Mouse (Mus musculus): Measurements from ENCODE around the gene Slc35e2. TPM values are rescaled to one million over a fixed set of nuclear protein-coding genes. Genes with fewer than 3 reads are reported as not detected.

Slc35e2 gene
- total and polyA plus RNA-seq, 2 experiments from 2014 or later: 13.2 to 77.2 TPM

DNA sequence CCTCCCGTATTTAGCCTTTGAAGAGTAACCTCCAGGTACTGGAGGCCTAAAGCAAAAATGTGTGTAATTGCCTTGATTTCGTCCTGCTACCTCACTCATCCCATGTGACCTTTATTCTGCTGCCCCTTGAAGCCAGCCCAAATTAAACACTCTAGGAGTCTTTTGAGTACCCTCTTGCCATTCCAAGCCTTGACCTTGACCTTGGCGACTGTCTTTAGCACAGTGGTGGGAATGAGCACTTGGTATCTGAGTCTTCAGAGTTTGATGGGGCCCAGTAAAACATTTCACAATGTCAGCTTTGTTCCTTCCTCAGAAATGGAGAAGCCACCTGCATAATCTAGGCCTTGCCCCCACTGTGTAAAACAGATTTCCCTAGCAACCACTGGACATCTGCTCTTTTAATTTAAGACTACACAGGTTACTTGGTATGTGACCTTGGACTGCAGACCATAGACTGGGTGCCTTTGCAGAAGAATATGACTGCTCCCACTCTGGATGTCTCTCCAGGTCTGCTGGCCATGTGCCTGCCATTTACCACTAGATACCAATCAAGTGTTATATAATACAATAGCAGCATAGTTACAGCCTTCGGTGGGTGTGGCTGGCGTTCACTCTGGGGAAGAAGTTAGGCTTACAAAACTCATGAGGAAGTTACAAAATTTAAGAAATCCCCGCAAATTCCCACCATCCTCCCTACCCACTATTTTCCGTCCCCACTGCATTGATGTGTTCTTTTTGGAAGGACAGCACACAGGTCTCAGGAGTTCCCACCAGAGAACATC, 39.4 kb upstream of the Slc35e2 start, which contains the start of gene Nadk:
Gene Nadk, plus strand, starts transcription at position 718 of the 782 bp plus-strand sequence.
- Histone ChIP-seq H3K36me3 (ENCODE audit: insufficient read depth, low read length) (peaks cover 32% of the 10 kb centered on the region), H3K4me2 (ENCODE audit: low read depth, low read length) (peak within 1 kb of the TSS; percentile 75), H3K9me3 (ENCODE audit: low read length) (no peaks in the 10 kb centered on the region), H3K27me3 (ENCODE audit: insufficient read depth, low read length) (no peaks in the 10 kb centered on the region), H3K27ac (peak within 1 kb of the TSS; percentile 92; the same call in 1 of the 2 replicates), H3K9ac (replicated peaks; ENCODE audit: low read length) (0 out of 2 replicates have a peak within 1 kb of the TSS, but pooled peaks have one; percentile 3), H3K4me1 (ENCODE audit: insufficient read depth, low read length) (peaks cover 14% of the 10 kb centered on the region; the same call in 1 of the 2 replicates), H3K4me3 (ENCODE audit: low read length) (peak within 1 kb of the TSS; percentile 88)
- no peak for TF ChIP-seq CTCF (IDR thresholded peaks at IDR 0.05; ENCODE audit: low read depth)
- no peak for DNase-seq (ENCODE audit: low spot score)
- no peak for ATAC-seq
- 70% methylated on average over 7 of the region's 7 CpGs for WGBS

DNA sequence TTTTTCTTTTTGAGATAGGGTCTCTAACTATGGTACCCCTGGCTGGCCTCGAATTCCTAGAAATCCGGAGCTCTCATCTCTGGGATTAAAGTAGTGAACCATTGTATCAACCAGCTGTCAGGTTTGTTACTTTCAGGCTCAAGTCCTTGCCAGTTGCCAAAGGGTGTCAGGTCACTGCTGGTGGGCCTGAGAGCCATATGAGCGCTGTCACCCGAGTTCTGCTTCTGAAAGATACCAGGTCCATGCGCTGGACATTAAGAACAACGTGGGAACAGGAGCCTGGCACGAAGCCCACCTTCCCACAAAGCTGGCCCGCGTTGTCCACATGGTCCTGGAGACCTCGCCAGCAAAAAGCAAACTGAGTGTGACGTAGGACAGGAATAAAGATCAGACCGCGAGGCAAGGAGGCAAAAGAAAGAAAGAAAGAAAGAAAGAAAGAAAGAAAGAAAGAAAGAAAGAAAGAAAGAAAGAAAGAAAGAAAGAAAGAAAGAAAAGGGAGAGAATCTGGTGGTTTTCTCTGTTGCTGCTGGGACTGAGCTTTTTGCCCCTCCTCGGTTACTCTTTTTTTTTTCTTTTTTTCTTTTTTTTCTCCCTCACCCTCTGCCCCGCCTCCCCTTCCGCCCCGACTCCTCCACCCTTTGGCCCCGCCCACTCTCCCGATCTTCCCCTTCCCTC, 38.4 kb upstream of the Slc35e2 start:
- 3% methylated on average over 18 of the region's 19 CpGs for WGBS
- peak; percentile 77 for DNase-seq (ENCODE audit: low spot score)
- no peak for ATAC-seq
- H3K27ac ChIP-seq: peak overlapping the region; percentile 92; the same call in 1 of the 2 replicates
- H3K4me3 ChIP-seq (ENCODE audit: low read length): peak overlapping the region; percentile 88
- H3K36me3 ChIP-seq (ENCODE audit: insufficient read depth, low read length): peaks cover 31% of the 10 kb centered on the region
- 0 out of 2 replicates have a peak overlapping the region, but pooled peaks have one; percentile 3 for H3K9ac ChIP-seq (replicated peaks; ENCODE audit: low read length)
- TF ChIP-seq CTCF (IDR thresholded peaks at IDR 0.05; ENCODE audit: low read depth): no peak
- H3K9me3 ChIP-seq (ENCODE audit: low read length): no peaks in the 10 kb centered on the region
- no peaks in the 10 kb centered on the region for H3K27me3 ChIP-seq (ENCODE audit: insufficient read depth, low read length)
- H3K4me2 ChIP-seq (ENCODE audit: low read depth, low read length): peak overlapping the region; percentile 75
- peaks cover 14% of the 10 kb centered on the region; the same call in 1 of the 2 replicates for H3K4me1 ChIP-seq (ENCODE audit: insufficient read depth, low read length)

DNA sequence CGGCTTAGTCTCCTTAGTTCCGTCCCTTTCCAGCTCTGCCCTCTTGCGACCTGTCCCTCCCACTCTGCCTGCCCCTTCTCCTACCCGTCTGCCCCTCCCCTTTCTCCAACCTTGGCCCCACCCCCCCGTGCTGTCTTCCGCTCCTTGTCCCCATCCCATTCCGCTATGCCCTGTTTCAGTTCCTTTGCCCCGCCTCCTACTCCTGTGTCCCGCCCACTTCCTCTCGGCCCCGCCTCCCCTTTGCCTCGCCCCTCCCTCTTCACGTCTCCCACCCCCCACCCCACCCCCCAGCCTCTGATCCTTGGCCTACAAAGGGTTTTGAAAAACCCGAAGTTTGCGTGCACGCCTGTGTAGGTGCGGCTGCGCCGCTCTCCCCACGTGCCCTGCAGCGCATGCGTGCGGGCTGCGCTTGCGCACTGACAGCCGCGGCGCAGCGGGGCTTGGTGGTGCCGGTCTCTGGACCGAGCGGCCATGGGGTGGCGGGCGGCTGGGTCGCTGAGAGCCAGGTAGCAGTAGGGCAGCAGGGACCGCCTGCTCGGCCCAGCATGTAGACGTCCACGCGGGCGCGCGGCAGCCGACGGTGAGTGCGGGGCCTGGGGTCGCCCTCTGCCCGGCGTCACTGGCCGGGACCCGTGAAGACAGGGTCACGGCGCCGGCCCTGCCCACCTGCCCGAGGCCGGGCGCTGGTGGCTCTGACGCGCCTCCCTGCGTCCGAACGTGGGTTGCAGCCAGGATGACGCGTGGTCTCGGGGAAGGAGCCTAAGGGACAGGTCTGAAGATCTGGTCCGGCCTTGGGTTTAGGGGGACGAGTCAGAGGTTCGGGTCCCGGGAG, 37.6 kb upstream of the Slc35e2 start:
- H3K4me1 ChIP-seq (ENCODE audit: insufficient read depth, low read length): peaks cover 14% of the 10 kb centered on the region; the same call in 1 of the 2 replicates
- H3K4me2 ChIP-seq (ENCODE audit: low read depth, low read length): peak overlapping the region; percentile 75
- H3K36me3 ChIP-seq (ENCODE audit: insufficient read depth, low read length): peaks cover 24% of the 10 kb centered on the region
- DNase-seq (ENCODE audit: low spot score) (peak; percentile 98), ATAC-seq (peak; percentile 97)
- peak overlapping the region; percentile 92 for H3K27ac ChIP-seq
- H3K9me3 ChIP-seq (ENCODE audit: low read length): no peaks in the 10 kb centered on the region
- H3K9ac ChIP-seq (replicated peaks; ENCODE audit: low read length): peak overlapping the region; percentile 83
- peak overlapping the region; percentile 88 for H3K4me3 ChIP-seq (ENCODE audit: low read length)
- TF ChIP-seq CTCF (IDR thresholded peaks at IDR 0.05; ENCODE audit: low read depth): peak; percentile 45
- no peaks in the 10 kb centered on the region for H3K27me3 ChIP-seq (ENCODE audit: insufficient read depth, low read length)
- under 1% methylated on average over 66 of the region's 69 CpGs for WGBS

DNA sequence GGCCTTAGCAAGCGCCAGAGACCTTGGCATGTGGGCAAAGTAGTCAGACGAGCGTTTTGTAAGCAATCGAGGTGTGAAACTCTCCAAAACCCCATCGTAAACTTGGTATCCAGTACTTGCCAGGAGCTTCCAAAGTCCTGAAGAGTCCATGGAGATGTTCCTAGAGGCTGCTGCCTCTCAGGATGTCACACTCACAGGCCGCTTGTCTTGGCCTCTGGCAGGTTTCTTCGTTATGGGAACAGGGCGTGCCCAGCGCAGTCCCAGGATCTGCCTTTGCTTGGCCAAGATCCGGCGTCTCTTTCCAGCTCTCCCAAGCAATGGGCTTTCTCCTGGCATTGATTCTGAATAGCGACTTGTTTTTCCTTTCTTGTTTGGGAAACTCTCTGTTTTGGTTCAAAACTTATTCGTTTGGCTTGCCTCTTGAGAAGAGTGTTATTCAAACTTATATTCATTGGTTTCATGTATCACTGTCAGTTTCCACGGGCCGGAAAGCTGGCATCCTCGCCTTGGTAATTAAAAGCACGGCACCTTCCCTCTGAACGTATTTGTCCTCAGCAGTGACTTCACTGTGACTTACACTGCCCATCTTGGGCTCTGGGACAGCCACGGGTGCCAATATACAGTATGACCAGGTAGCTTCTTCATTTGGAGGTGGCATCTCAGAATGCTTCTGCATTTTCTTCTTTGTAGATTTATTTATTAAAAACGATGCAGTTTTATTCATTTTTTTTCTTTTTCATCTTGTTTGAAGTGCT, 36.7 kb upstream of the Slc35e2 start:
- peak overlapping the region; percentile 75 for H3K4me2 ChIP-seq (ENCODE audit: low read depth, low read length)
- H3K36me3 ChIP-seq (ENCODE audit: insufficient read depth, low read length): peaks cover 15% of the 10 kb centered on the region
- H3K27me3 ChIP-seq (ENCODE audit: insufficient read depth, low read length): no peaks in the 10 kb centered on the region
- H3K9ac ChIP-seq (replicated peaks; ENCODE audit: low read length): peak overlapping the region; percentile 83
- no peaks in the 10 kb centered on the region for H3K9me3 ChIP-seq (ENCODE audit: low read length)
- WGBS: 11% methylated on average over 20 of the region's 20 CpGs
- no peak for TF ChIP-seq CTCF (IDR thresholded peaks at IDR 0.05; ENCODE audit: low read depth)
- H3K4me1 ChIP-seq (ENCODE audit: insufficient read depth, low read length): peaks cover 14% of the 10 kb centered on the region; the same call in 1 of the 2 replicates
- peak overlapping the region; percentile 88 for H3K4me3 ChIP-seq (ENCODE audit: low read length)
- ATAC-seq (no peak), DNase-seq (ENCODE audit: low spot score) (peak; percentile 46)
- peak overlapping the region; percentile 92 for H3K27ac ChIP-seq

DNA sequence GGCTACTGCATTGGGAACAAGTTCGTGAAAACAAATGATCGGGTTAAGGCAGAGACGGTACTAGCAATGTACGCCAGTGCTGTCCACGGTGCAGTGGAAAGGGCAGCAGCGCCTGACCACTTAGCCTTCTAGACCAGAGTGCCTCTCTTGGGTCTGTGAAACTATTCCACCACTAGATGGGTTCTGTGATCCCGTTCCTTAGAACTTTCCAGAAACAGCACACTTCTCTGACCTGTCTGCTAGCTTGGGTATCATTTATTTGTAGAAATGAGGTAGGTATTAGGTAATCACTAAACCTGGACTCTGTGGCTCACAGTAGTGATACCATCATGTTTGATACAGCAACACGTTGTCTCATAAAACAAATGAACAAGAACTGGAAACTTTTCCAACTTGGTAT, 34.7 kb upstream of the Slc35e2 start:
- H3K9ac ChIP-seq (replicated peaks; ENCODE audit: low read length): no peak overlapping the region
- H3K27ac ChIP-seq: no peak overlapping the region
- TF ChIP-seq CTCF (IDR thresholded peaks at IDR 0.05; ENCODE audit: low read depth): no peak
- no peaks in the 10 kb centered on the region for H3K9me3 ChIP-seq (ENCODE audit: low read length)
- DNase-seq (ENCODE audit: low spot score): no peak
- ATAC-seq: no peak
- no peaks in the 10 kb centered on the region for H3K27me3 ChIP-seq (ENCODE audit: insufficient read depth, low read length)
- WGBS: 73% methylated on average over 8 of the region's 8 CpGs
- H3K4me1 ChIP-seq (ENCODE audit: insufficient read depth, low read length): peaks cover 14% of the 10 kb centered on the region; the same call in 1 of the 2 replicates
- no peaks in the 10 kb centered on the region for H3K36me3 ChIP-seq (ENCODE audit: insufficient read depth, low read length)
- no peak overlapping the region for H3K4me3 ChIP-seq (ENCODE audit: low read length)
- no peak overlapping the region for H3K4me2 ChIP-seq (ENCODE audit: low read depth, low read length)

Data from hindbrain, postnatal 0 days (tissue).